In the genomic region with DNA sequence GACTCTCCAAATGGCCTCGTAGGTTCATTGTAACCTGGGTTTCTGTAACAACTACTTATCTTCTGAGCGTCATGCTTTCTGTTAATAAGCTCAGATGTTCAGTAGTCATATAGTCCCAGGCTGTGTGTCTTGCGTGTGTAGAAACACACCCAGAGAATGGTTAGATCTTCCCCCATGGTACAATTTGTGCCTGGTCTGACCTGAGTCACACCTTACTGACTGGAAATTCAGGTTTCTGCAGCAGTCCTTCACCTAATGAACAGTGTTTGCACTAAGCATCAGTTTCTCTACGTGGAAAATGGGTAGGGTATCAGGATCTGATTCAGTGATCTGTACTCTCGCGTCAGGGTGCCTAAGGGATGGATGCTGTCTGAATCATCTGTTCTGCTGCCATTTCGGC, we compare ENCODE assay signal across 26 mouse cellular contexts.
"Had no signal": no experiment of that assay in that cellular context is flagged by ENCODE, and none has a peak within 500 bp of the region (broad histone marks: within the 10 kb centered on the region; RNA-seq: fewer than 3 reads in every experiment).

No protein-coding gene starts in this region.

- H3K36me3 ChIP-seq: forebrain, embryonic 15.5 days; heart, embryonic 13.5 days; heart, embryonic 15.5 days; hindbrain, embryonic 10.5 days; hindbrain, embryonic 12.5 days; kidney, embryonic 15.5 days; limb, embryonic 10.5 days; limb, embryonic 12.5 days had no signal

- H3K4me2 ChIP-seq: forebrain, embryonic 15.5 days; heart, embryonic 11.5 days; heart, embryonic 13.5 days; heart, embryonic 15.5 days; hindbrain, embryonic 12.5 days; hindbrain, embryonic 14.5 days; kidney, embryonic 15.5 days; limb, embryonic 12.5 days had no signal

- H3K27ac ChIP-seq: forebrain, embryonic 15.5 days; heart, adult 2 months; heart, embryonic 13.5 days; heart, embryonic 15.5 days; hindbrain, embryonic 10.5 days; hindbrain, embryonic 12.5 days; hindbrain, embryonic 14.5 days; kidney, embryonic 15.5 days; kidney, postnatal 0 days; layer of hippocampus, adult 2 months; left cerebral cortex, adult 2 months; limb, embryonic 10.5 days; limb, embryonic 12.5 days had no signal

- DNase-seq: forebrain, postnatal 0 days; gastrocnemius, postnatal 14 days; gastrocnemius, postnatal 36 days; heart, adult 2 months; heart, postnatal 14 days; heart, postnatal 36 days; kidney, adult 11 months; kidney, adult 2 months; kidney, adult 9 months; kidney, postnatal 14 days; kidney, postnatal 36 days had no signal

- H3K9ac ChIP-seq: forebrain, embryonic 15.5 days; forebrain, postnatal 0 days; heart, embryonic 13.5 days; heart, embryonic 15.5 days; hindbrain, embryonic 12.5 days; hindbrain, embryonic 14.5 days; kidney, embryonic 15.5 days; limb, embryonic 12.5 days had no signal

- H3K4me1 ChIP-seq: forebrain, embryonic 15.5 days; heart, embryonic 15.5 days; hindbrain, embryonic 10.5 days; hindbrain, embryonic 12.5 days; kidney, embryonic 15.5 days; limb, embryonic 10.5 days; limb, embryonic 12.5 days had no signal

- H3K4me3 ChIP-seq: forebrain, embryonic 15.5 days; heart, adult 2 months; heart, embryonic 13.5 days; heart, embryonic 15.5 days; hindbrain, embryonic 10.5 days; hindbrain, embryonic 12.5 days; kidney, embryonic 15.5 days; layer of hippocampus, adult 2 months; left cerebral cortex, adult 2 months; limb, embryonic 10.5 days; limb, embryonic 12.5 days had no signal

- H3K9me3 ChIP-seq: forebrain, embryonic 15.5 days; heart, embryonic 15.5 days; hindbrain, embryonic 10.5 days; kidney, embryonic 15.5 days; limb, embryonic 10.5 days had no signal

- H3K27me3 ChIP-seq: forebrain, embryonic 15.5 days; heart, embryonic 13.5 days; heart, embryonic 15.5 days; hindbrain, embryonic 12.5 days; kidney, embryonic 15.5 days; limb, embryonic 12.5 days had no signal

- ATAC-seq: forebrain, embryonic 15.5 days; forebrain, postnatal 0 days; hindbrain, embryonic 16.5 days; inflammation-experienced regulatory T-cells, adult 6 months had no signal
